Mouse (Mus musculus) thymus, postnatal 10 days (tissue): ENCODE measurements around the gene Itpkb.

Experiments used
- DNase-seq, 2 experiments: peaks; one replicate each; pipeline ENCODE4 v3.0.0; 2021; ENCODE audit warnings: low spot score in 2 of 2

The Itpkb gene

DNA sequence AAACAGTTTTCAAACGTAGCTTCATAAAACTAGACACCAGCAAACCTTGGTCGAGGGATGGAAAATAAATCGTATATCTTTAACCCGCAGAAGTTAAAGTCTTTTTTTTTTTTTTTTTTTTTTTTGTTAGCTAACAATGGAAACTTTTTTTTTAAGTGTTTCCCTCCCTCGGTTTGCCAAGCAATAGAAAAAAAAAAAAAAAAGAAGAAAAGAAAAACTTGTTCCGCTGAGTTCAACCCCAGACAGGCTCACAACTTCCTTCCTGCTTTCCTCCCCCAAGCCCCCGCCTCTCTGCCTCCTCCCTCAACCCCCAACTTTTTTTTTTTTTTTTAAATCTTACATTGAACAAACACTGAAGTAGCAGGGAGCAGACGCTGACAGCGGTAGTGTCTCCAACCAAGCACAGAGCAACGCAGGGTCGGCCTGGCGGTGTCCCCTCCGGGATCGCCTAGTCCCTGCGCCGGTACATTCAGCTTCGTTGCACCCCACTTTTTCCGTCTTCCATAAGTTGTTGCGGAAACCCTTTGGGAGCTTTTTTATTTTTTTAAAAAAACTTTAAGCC, at the start of gene Itpkb:
TSS of gene Itpkb (plus strand) at position 341 of the 562 bp plus-strand sequence.
- peak; percentile 86 to 87 for DNase-seq

DNA sequence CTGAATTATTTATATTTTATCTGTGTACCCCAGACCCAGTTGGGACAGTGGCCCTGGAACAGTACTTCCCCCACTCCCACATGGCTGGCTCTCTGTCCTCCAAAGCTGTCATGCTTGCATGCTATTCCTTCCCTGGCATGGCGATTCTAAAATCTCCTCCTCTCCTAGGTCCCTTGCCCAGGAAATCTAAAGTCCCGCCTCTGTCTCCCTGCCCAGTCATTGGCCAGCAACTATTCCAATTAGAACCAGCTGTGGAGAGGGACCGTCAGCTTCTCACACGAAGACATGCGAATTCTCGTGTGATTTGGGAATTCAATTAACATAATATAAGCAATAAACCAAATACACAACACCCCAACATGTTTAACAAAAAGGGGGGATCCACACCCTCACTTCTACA, 47.7 kb upstream of the Itpkb start:
- DNase-seq: no peak

DNA sequence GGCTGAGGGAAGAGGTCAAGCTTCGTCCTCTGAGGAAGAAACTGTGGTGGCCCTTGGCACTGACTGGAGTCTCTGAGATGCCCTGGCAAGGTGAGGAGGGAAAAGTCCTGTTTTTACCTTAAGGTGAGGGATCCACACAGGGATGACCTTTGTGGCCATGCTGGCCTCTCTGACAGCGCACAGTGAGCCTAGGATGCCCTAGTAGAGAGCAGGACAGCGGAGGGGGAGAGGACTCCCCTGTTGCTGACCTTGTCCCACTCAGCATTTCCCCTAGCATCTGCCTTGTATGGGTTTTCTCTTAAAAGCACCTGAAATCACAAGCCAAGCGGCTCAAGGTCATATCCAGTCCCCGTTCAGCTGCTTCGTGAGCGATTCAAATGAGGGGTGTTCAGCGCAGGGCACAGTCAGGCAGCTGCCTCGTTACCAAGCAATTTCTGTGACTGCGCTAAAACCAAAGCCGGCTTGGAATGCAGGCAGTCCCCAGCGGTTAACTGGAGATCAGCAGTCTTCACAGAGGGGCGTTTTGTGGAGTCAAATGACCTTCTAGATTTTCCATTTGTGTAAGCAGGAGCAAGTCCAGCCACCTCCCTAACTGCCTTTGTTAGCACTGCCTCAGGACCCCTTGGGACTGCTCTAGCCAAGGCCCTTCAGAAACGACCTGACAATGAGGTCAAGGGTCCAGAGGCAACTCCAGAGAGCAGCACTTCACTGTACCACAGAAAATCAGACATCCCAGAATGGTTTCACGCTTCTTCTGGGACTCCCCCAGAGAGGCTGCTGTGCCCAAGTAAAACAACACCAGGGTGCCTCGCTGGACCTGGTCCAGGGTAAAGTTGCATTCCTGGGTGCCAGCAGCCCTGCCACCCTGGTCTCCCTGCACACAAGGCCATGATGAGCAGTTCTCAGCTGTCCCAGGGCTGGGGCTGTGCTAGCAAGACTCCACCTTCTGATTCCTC, 46.2 kb upstream of the Itpkb start:
- DNase-seq: no peak

DNA sequence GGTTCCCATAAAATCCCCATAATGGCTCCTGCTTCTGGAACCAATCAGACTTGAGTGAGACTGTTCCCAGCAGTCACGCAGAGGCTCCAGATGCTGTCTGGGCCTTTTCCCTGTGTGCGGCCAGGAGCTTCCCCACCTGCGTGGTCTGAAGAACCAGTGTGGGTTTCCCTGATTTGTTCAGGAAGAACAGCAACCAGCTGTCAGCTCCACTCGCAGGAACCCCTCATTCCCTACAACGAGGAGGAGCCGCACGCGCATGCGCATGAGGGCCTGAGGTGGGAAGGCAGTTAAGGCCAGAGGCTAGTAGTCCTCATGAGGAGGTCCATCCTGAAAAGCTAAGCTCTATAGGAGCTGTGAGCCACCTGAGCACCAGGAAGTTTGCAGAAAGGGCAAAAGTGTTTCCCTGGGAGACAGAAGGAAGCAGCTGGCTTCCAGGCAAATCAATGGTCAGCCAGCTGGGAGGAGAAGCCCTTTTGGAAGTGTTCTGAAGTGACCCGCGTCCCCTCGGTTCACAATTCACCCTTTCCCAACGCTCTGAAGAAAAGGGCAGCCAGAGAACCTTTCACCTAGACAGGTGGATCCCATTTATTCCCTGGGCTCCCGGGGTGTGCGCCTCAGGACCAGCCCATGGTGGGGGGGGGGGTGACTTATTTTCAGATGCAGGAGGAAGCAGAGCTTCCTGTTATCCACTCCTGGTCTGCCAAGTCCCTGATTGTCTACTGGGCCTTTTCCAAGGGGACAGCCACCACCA, 44.0 kb upstream of the Itpkb start:
- no peak for DNase-seq

DNA sequence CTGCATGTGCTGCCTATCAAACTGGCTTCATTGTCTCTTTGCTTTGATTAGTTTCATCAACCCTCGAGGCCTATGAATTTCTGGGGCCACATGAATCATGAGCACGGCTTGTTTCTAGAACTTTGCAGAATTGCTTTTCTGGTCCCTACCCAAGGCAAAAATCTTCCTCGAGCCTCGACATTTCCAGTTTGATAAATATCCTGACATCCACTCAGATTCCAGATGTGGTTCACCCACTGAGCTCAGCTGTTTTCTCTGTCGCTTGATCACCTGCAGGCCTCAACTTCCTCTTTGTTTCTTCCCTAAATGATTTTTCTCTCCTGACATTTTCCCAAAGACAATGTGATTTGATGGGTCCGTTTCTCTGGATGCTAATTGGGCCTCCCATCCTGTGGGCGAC, 42.1 kb upstream of the Itpkb start:
- no peak for DNase-seq

DNA sequence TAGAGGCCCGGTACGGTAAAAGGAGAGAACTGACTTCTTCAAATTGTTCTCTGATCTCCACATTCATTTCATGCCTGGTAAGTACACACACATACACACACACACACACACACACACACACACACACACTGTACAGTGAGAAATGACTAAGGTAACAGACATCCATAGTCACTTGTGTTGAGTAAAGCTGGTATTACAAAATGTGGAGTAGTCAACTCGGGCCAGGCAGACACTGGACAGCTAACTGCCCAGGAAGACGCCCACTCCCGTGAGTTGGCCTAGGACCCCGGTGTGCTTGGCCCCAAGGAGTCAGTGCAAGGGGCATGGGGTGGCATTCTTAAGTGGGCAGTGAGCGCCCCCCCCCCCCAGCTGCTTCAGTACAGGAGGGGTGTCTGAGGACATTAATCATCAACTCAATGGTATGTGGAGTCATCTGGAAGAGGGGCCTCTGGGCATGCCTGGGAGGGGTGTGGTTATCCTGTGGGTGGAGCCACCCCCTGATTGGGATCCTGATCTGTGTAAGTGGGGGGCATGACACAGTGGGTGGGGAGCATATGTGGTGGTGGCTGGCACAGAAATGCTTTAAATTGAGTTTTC, 41.3 kb upstream of the Itpkb start:
- no peak for DNase-seq

DNA sequence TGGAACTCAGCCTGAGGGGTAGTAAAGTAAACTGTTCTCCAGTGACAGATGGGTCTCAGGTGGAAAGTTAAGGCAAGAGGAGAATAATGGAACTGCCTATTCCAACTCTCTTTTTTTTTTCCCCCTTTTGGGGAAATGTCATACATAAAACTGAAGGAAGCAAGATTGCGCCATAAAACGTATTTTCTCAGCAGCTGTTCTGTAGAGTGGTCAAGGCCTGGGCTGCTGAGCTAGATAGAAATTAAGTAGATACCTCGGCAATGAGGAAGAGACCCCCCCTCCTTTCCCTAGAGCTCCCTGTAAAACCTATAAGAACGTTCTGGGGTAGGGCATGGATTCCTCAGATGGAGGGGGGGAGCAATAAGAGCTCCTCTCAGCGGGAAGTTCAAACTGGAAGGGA, 40.5 kb upstream of the Itpkb start:
- no peak for DNase-seq

DNA sequence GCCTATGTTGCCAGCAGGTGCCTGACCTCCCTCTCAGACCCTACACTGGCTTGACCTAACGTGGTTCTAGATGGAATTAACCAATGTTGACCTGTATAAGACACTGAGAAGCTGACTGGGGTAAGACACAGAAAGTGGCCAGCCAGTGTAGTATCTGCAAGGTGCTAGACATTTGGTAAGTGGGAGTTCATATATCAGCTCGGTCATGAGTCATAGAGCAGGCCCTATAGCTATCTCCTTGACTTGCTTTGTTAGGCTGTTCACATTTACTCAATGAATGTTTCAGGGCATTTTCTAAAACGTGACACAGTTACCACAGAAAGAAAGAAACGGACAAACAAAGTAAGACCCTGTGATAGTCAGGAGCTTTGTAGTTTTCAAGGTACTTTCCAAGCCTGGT, 39.9 kb upstream of the Itpkb start:
- no peak for DNase-seq

DNA sequence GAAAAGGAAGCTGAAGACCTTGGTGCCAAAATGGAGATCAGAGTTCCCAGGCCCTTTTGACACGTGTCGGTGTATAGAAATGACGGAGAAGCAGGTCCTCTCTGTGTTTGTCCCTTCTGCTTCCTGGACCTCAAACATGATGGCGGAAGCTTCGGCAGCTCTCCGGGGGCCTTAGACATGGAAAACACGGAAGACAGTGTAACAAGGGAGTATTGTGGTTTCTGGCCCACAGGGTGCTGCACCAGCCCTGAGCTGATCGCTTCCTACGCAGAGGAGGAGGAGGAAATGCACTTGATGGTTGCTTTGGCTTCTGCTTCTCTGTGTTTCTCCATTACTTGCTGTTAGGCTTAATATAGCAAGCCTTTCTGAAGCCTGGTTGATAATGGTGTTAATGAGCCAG, 34.2 kb upstream of the Itpkb start:
- DNase-seq: peak in 1 of 2 experiments; percentile 21

DNA sequence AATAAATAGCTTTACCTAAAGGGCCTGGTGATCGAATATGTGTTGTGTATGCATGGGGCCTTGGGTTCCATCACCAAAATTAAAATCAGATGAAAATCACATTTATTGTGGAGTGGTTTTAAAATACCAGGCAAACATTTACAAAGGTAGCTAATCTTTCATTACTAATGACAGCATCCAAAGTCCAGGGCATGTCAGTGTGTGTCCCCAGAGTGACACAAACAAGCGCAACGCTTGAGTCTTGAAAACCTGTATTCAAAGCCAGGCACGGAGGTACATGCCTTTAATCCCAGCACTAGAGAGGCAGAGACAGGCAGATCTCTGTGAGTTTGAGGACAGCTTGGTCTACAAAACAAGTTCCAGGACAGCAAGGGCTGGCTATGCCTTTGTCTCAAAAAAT, 30.6 kb upstream of the Itpkb start:
- DNase-seq: no peak

DNA sequence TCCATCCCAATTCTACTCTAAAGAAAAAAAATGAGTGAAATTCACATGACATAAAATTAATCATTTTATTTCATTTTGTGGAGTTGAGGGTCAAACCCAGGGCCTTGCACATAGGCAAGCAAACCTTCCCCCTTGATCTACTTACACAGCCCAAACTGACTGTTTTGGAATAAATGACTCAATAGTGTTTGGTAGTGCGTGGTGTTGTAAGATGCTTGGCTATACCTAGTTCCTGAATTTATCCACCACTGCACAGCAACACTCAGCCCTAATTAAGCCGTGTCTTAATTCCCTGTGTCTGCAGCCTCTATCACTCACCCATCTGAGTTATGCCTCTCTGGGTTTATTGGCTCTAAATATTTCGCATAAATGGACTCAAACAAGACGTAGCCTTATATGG, 30.0 kb upstream of the Itpkb start:
- no peak for DNase-seq

DNA sequence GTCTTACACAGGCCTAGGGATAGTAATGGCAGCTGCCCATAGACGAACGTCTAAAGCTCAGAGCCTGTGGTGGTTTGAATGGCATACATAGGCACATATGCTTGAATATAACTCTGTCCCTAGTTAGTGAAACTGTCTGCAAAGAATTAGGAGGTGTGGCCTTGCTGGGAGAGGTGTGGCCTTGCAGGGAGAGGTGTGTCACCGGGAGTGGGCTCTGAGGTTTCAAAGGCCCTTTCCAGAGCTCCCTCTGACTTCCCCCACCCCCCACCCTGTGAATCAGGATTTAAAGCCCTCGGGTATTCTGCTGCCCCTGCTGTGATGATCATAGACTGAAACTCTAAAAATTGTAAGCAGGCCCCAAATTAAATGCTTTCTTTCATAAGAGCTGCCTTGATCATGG, 29.3 kb upstream of the Itpkb start:
- DNase-seq: no peak

DNA sequence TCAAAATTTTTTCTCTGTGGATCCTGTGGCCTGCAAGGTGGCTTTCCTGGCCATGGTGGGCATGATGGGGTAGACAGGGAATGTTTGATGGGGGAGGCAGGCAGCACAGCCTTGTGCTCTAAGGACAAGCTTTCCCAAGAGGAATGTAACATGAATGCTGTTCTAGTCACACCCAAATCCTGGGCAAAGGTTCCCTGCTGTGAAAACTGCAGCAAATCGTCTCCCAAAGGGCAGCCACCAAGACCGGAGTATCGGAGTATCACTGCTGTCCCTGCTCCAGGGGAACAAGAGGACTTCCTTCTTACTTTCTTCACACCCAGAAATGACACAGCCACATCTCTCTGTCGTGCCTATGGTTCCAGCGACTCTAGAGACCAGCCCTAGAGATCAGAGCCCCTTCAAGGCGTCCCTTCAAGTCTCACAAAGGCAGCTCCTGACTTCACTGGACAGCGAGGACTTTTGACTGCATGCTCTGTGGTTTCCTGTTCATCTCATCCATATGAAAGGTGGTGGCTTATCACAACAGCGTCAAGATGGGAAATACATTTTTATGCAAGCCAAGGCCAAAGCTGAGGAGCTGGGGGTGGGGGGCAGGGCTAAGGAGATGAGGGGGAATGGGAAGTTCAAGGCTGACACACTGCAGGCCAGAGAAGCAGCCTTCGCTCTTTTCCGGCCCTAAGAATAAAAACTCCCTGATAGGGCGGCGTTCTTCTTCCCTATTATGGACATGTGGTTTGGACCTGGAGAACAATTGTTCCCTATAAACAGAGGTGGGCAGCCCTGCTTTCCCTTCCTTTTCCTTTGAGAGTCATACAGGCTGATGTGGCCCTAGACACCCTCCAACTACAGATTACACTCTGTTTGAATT, 27.8 kb upstream of the Itpkb start:
- no peak for DNase-seq

DNA sequence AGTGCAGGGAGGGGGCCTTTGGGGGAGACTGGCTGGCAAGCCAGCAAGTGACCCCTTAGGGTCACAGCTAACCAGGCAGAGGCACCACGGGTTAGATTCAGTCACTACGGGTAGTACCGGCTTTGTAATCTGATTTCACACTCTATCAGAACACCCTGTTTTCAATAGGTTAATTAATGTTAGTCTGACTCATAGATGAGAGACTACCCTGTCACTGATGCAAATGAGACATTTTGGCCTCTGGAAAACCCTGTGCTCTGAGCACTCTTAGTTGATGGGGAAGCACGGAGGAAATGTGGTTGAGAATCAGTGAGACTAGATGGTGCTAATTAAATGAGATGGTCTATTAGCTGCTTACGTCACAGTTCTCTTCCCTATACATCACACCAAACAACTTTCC, 26.7 kb upstream of the Itpkb start:
- no peak for DNase-seq

DNA sequence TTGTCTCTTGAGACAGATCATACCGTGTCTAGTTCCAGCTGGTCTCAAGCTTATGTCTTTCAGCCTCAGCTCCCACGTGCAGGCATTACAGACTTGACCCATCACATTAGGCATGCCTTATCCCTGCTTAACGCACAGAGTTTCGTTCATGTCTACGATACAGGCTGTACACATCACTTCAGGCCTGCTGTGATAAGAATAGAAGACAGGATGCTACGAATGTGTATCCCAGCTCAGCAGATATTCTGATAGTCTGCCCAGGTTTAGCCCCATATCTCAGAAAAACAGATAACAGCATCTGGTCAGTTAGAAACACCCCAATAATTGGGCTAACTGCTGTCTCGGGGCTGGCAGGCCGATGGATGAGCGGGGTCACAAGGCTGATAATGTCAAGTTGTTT, 23.4 kb upstream of the Itpkb start:
- DNase-seq: no peak

DNA sequence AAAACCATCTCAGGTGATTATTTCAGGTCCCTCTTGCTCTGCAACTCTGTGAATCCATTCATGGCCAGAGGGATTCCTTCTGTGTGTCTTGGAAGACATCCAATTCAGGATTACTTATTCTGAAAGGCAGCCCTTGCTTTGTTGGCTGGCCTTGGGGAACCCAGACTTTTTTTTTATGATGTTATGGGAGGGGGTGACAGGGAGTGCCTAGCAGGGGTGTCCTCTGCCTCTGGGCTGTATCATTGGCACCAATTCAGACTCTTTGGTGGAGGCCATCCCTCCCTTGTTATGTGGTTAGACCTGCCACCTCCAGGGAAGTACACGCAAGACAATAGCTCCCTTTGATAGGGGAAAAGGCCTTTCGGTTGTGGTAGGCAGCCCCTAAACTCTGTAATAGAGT, 22.6 kb upstream of the Itpkb start:
- no peak for DNase-seq

DNA sequence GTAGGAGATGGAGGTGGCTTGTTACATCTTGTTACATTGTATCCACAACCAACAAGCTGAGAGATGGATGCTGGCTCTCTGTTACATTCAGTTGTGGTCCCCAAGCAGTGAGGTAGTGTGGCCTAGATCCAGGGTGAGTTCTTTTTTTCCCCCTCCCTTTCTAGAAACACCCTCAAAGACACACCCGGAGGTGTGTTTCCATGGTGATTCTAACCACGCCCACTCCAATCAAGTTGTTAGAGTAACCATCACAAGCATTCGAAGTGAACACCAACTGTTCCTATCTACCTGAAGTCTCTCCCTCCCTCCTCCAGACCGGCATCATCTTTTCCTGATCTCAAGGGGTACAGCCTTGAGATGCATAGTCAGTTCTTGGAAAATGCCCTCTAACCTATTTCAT, 21.4 kb upstream of the Itpkb start:
- no peak for DNase-seq

DNA sequence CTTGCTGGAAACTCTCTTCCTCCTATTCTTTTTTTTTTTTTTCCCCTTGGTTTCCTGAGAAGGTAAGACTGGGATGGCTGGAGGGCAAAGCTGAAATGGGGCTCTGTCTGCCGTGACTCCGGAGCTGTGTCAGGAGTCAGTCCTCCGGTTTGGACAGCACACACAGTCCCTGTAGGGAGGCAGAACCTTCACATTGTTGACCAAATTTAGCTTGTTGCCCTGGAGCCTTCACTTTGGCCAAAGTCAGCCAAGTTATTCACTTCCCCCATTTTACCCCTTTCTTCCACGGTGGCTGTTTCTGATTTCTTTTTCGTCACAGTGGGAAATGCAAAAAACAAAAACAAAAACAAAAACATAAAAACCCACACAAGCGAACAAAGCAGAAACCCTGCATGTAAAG, 18.0 kb upstream of the Itpkb start:
- DNase-seq: no peak

DNA sequence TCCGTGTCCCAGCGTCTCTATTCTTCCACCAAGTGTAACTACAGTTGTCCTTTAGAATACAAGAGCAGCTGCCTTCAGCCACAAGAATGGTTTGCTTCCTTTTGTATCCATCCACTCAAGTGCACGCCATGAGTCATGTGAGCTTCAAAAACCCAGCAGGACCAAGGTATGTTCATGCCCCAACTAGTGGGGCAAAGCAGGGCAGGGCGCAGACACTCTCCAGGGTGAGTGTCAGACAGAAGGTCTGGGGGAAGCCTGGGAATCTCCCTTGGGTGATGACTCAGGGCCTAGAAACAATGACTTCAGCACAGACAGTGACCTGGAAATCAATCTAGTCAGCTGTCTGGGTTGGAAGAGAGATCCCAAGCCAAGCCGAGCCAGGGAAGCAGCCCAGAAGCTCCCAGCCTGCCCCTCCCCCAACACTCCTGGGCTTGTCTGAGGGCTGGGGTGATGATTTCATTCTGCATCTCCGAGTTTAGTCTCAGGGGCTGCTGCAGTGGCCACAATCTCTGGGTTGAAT, 17.4 kb upstream of the Itpkb start:
- DNase-seq: no peak

DNA sequence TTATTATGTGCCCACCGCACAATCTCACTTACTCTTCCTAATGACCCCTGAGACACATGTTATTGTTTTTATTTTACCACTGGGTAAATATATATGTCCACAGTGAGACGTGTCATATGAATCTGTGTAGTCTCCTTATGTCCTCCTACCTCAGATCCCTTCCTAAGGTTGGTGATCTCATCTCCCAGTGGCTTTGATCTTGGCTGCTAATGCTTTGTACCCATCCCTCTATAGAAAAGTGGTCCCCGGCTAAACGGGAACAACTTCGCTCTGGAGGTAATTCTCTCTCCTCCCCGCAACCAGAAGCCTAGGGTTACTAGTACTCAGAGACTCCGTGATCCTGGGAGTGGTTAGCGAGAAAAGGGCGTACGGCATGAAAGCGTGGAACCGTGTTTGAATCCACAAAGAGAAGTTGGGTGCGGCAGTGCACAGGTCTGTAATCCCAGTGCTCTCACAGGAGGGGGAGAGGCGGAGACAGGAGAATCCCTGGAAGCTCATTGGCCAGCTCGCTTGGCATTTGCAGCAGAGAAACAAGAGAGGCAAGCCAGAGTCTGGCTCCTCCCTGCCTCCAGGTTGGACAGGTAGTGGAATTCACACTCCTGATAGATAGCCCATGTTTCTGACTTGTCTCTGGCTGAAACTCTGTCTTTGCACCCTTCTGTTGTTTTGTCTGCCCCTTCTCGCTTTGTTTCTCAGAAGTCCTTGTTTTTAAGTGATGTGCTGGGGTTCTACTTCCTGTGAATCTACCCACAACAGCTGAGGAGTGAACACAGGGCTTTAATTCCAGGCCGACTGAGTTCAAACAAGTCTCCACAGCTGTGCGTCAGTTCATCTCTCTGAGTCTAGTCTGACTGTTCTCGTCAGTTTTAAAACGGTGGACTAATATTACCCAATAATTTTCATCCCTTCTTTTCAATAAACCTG, 16.5 kb upstream of the Itpkb start:
- DNase-seq: peak; percentile 57 to 59
